ENCODE assay signal across 8 mouse cellular contexts in the genomic region with DNA sequence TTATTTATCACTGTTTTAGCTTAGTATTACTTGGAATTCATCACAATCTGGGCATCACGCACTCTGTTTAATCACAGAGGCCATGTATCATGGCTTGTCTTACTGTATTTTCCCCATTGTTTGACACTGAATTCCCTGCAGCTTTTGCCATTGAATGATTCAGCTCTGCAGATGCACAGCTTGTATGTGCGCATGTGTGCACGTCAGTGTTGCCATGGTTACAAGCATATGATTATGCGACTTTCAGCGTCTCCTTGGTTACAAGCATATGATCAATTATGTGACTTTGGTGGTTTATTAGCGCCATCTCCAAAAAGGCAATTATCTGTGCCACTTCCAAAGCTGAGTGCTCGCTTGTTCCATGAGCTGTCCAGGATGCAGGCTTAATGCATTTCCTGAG. TPM values are rescaled to one million over a fixed set of nuclear protein-coding genes. Genes with fewer than 3 reads are reported as not detected.
DNase-seq lines count a peak whose midpoint lies in the region; ATAC-seq lines count a peak whose summit lies in the region.

No protein-coding gene starts in this region.

- peak overlapping the region; percentile 47 for H3K4me2 ChIP-seq in hindbrain, embryonic 12.5 days (replicated peaks)

- peak overlapping the region; percentile 44 for H3K4me3 ChIP-seq in hindbrain, embryonic 12.5 days
- no peak overlapping the region for H3K4me3 ChIP-seq in limb, embryonic 10.5 days

- no peaks in the 10 kb centered on the region for H3K27me3 ChIP-seq in hindbrain, embryonic 12.5 days
- no peaks in the 10 kb centered on the region for H3K27me3 ChIP-seq in limb, embryonic 10.5 days (ENCODE audit: low read depth, poor library complexity, severe bottlenecking)

- peaks cover 6% of the 10 kb centered on the region for H3K4me1 ChIP-seq in hindbrain, embryonic 12.5 days
- H3K4me1 ChIP-seq in limb, embryonic 10.5 days = no peaks in the 10 kb centered on the region

- peaks cover 59% of the 10 kb centered on the region for H3K36me3 ChIP-seq in hindbrain, embryonic 12.5 days
- H3K36me3 ChIP-seq in limb, embryonic 10.5 days = peaks cover 70% of the 10 kb centered on the region

- peak overlapping the region; percentile 84 for H3K27ac ChIP-seq in hindbrain, embryonic 12.5 days
- no peak overlapping the region for H3K27ac ChIP-seq in limb, embryonic 10.5 days

- intact Hi-C loops in left cerebral cortex, postnatal 4 days (cut with DNase I) = loop anchor here (1.0 to 5.0 kb wide), 3 partner anchors 216 to 443 kb away; partner anchors contain the start of gene Tgfb1i1
- intact Hi-C loops in heart, postnatal 36 days (cut with DNase I) = loop anchor here (1.0 to 5.0 kb wide), 5 partner anchors 127 to 448 kb away; no protein-coding TSS in a partner anchor

- DNase-seq in CD4-positive, CD25-positive, alpha-beta regulatory T cell, adult 2 months (ENCODE audit: low read depth, low spot score) = peak; percentile 31
- peak; percentile 42 for DNase-seq in left cerebral cortex, postnatal 4 days
- peak; percentile 86 to 94 for DNase-seq in right cerebral cortex, postnatal 10 days (ENCODE audit: low spot score in 2 of 2)
- no peak for DNase-seq in heart, postnatal 36 days
- DNase-seq in limb, embryonic 10.5 days (ENCODE audit: low spot score) = no peak

- no peak for ATAC-seq in CD4-positive, CD25-positive, alpha-beta regulatory T cell, adult 4 months
- peak; percentile 75 for ATAC-seq in hindbrain, embryonic 12.5 days (ENCODE audit: low FRiP score)
- ATAC-seq in megakaryocyte progenitor cell, adult 5-6 weeks (replicated peaks; ENCODE audit: poor library complexity) = no peak

- H3K9ac ChIP-seq in hindbrain, embryonic 12.5 days = peak overlapping the region; percentile 52

- 26% methylated on average over 7 of the region's 7 CpGs for WGBS in hindbrain, embryonic 12.5 days
- WGBS in limb, embryonic 10.5 days = 88% methylated on average over 7 of the region's 7 CpGs

- peaks cover 17% of the 10 kb centered on the region for H3K9me3 ChIP-seq in hindbrain, embryonic 12.5 days (replicated peaks)
- H3K9me3 ChIP-seq in limb, embryonic 10.5 days (replicated peaks) = peaks cover 10% of the 10 kb centered on the region; the same call in 1 of the 2 replicates

RNA-seq across cellular contexts. Expression of gene Mcmbp, which starts 49.5 kb away (rescaled TPM):
- 100 to 1,000 TPM in 1 of 2 experiments, 10 to 100 TPM in 1; 92.6 to 102 TPM for polyA plus RNA-seq in CD4-positive, CD25-positive, alpha-beta regulatory T cell, adult 4 months (2017; shearing (Covaris generic))
- polyA plus RNA-seq in hindbrain, embryonic 12.5 days (2016; fragmentation: Nextera tagmentation; extraction: Ambion mirVana) = 68.9 and 70.4 TPM in 2 replicates
- 10 to 100 TPM; 45.6 to 51.3 TPM for total RNA-seq in left cerebral cortex, postnatal 4 days (2021)
- total RNA-seq in megakaryocyte progenitor cell, adult 5-6 weeks (2015) = 99.5 and 102 TPM in 2 replicates
- 70.9 and 71.7 TPM in 2 replicates for total RNA-seq in megakaryocyte progenitor cell, adult 5-6 weeks (2017)
- 10 to 100 TPM; 21.5 to 26.0 TPM for total RNA-seq in heart, postnatal 36 days (2021)
- 76.7 and 78.1 TPM in 2 replicates for polyA plus RNA-seq in limb, embryonic 10.5 days (2016; fragmentation: Nextera tagmentation; extraction: Ambion mirVana)

RNA-seq across cellular contexts. Expression of gene Sec23ip, which starts 53.9 kb away (rescaled TPM):
- polyA plus RNA-seq in CD4-positive, CD25-positive, alpha-beta regulatory T cell, adult 4 months (2017; shearing (Covaris generic)) = 10 to 100 TPM; 33.7 to 44.4 TPM
- polyA plus RNA-seq in hindbrain, embryonic 12.5 days (2016; fragmentation: Nextera tagmentation; extraction: Ambion mirVana) = 43.9 and 44.3 TPM in 2 replicates
- total RNA-seq in left cerebral cortex, postnatal 4 days (2021) = 10 to 100 TPM; 34.7 to 35.3 TPM
- total RNA-seq in megakaryocyte progenitor cell, adult 5-6 weeks (2015) = 36.5 and 38.7 TPM in 2 replicates
- 48.2 and 54.3 TPM in 2 replicates for total RNA-seq in megakaryocyte progenitor cell, adult 5-6 weeks (2017)
- 10 to 100 TPM; 27.3 to 29.0 TPM for total RNA-seq in heart, postnatal 36 days (2021)
- polyA plus RNA-seq in limb, embryonic 10.5 days (2016; fragmentation: Nextera tagmentation; extraction: Ambion mirVana) = 37.1 and 39.1 TPM in 2 replicates

Comparison
In these comparisons a context has a peak if more than half of its experiments do, and no peak if none do; other contexts are left out.
1. DNase-seq: peak in CD4-positive, CD25-positive, alpha-beta regulatory T cell, adult 2 months (single experiment), left cerebral cortex, postnatal 4 days (single experiment) and right cerebral cortex, postnatal 10 days (2 of 2); none in heart, postnatal 36 days (0 of 2) and limb, embryonic 10.5 days (single experiment).